Mouse (Mus musculus) adrenal gland, postnatal 25 days (tissue): Measurements from ENCODE around the gene Psmd3. TPM values are rescaled to one million over a fixed set of nuclear protein-coding genes. Genes with fewer than 3 reads are reported as not detected.
"Not testable (repeated sequence)": the region's sequence is repeated elsewhere in the genome, so short reads cannot be mapped to it uniquely, and the experiment has no call there.

Experiments used
- DNase-seq: peaks from one replicate; pipeline ENCODE4 v3.0.0; 2021; ENCODE audit warnings: mixed read lengths
- total RNA-seq: library from RNA; stranded (reverse); gene quantifications from 2 replicates; pipeline ENCODE4 v1.2.3, GENCODE M21; 2021

Psmd3 gene
- total RNA-seq, 1 experiment from 2014 or later: 134 TPM

DNA sequence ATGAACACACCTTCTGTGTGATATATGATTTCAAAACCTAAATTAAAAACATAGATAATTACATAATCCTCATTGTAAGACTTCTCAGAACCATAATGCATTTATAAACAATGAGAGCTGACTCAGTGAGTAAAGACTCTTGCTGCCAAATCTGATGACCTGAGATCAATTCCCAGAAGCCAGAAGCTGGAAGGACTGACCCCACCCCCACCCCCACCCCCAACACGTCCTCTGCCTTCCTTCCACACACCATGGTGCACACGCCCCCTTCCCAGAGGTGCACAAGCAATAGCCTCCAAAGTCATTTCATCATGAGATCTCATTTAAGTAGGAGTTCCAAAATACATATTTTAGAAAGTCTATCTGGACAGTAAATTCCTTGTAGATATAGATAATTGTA lies 38.4 kb downstream of the Psmd3 start:
- no peak for DNase-seq

DNA sequence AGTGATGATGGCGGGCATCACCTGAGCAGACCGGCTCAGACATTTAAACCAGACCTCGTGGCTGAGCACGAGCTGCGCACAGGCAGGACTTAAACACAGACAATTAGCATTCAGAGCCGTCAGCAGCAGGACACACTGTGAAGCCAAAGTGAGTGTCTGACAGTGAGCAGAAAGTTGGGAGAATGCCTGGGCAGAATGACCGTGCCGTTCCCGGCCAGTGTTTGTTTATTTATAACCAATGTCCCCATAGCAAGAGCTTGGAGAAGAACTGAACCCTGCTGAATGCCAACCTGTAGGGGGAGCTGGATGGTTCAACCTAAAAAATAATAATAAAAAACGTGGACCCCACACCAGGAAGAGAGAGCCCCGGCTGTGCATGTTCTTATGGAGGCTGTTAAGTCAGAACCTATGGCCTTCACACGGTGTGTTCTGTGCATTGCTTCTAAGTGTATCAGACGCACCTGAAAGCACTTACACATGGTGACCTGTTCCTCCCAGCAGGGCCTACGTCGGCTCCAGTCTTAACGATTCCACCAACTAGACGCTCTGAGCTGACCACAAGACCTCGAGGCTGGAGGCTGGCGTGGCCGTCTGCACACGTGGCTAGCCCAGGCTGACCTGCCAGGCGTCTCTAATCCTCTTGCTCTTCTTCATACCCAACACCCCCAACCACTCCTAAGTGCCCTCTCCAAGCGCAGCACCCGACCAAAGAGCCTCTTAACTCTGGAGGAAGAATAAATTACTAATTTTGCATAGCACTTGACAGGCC lies 39.3 kb downstream of the Psmd3 start:
- no peak for DNase-seq

DNA sequence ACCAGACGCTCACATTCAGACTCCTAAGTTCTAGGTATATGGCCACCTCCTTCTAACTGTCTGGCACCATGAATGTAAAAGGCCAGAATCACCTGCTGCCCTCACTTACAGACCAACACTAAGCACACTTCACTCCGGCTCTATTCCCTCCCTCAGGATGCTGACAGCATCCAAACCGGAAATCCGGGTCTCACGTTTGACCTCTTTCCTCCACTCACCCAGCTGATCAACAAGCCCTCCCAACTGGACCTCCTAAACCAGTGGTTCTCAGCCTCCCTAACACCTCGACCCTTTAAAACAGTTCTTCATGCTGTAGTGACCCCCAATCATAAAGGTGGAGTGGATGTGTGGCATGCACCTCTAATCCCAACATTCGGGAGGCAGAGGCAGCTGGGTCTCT lies 40.7 kb downstream of the Psmd3 start:
- no peak for DNase-seq

DNA sequence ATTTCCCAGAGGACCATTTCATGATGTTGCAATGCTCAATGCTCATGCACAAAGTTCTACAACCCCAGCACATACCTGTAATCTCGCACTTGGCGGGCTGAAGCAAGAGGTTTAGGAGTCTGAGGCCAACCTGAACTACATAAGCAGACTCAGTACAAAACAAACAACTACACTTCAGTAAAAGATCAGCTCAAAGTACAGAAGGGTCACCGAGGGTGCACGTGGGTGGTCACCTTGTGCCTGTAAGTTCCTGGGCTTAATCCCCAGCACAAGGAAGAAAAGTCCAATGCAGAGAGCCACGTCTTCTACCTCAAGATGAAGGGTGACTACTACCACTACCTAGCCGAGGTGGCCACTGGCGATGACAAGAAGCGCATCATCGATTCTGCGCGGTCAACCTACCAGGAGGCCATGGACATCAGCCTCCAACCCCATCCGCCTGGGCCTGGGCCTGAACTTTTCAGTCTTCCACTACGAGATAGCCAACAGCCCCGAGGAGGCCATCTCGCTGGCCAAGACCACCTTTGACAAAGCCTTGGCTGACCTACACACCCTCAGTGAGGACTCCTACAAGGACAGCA lies 43.7 kb downstream of the Psmd3 start:
- DNase-seq: no peak

GRCm38 (mm10) chr11:98729119-98729588 lies 46.8 kb downstream of the Psmd3 start, which contains the start of gene Med24:
Med24 (minus strand) TSS chr11:98729435.
- peak; percentile 73 for DNase-seq

- no peak for DNase-seq
Observed at GRCm38 (mm10) chr11:98730727-98731126, 48.4 kb downstream of the Psmd3 start.

DNA sequence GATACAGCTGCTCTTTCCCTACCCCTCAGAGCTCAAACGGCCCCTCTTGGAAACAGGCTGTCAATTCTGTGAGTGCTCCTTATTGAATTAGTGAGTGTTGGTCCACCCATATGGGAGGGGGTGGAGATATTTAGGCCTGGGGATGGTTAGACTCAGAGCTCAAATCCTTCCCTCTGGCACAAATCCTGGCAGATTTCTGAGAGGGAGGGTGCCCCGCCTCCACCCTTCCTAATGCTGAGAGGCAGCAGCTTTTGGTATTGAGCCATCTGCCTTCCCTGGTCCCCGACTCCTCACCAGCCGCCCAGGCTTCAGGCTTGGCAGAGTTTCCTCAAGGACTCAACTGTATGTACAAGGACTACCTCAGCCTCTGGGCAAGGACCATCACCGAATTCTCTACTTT lies 48.8 kb downstream of the Psmd3 start:
- DNase-seq: peak; percentile 50

- no peak for DNase-seq
Observed at GRCm38 (mm10) chr11:98734020-98734419, 51.7 kb downstream of the Psmd3 start.

DNA sequence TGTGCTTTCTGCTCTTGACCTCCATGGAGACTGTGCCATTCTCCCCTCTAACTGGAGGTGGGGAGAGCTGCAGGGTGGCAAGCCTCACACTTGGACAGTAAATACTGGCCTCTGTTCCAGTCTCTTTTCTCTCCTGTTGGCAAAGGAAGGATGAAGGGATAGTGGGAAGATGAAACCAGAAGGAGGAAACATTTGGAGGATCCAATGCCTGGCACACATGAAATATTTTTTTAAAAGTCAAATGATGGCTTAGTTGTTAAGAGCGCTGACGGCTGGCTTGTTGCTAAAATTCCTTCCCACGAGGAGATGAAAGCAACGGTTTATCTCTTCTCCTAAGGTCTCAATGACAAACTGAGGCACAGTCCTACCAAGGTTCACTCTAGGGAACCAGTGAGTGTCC lies 52.8 kb downstream of the Psmd3 start:
- DNase-seq: no peak

- DNase-seq: no peak
Observed at GRCm38 (mm10) chr11:98736176-98736575, 53.8 kb downstream of the Psmd3 start.

- DNase-seq: not testable (repeated sequence)
Observed at GRCm38 (mm10) chr11:98737220-98737619, 54.9 kb downstream of the Psmd3 start.

DNA sequence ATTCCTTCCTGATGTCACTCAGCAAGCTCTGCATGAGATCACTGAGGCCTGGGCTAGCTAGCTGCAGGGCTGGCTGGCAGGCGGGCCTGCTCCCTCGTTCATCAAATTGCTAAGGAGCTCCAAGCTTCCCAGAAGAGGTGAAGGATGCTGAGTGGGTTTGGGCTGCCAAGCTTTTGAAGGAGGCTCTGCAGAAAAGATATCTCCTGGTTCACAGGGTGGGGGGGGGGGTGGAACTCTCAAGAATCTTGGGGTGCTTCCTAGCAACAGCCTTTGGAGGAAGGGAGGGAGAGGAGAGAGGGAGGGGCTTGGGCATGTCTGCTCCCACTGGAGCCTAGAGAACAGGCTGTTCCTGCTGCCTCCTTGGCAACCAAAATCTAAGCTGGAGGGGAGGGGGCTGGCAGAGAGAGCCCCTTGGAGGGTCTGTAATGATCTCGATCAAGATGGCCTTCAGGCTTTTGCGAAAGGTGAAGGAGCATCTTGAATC lies 56.1 kb downstream of the Psmd3 start:
- DNase-seq: no peak

- no peak for DNase-seq
Observed at GRCm38 (mm10) chr11:98738925-98739324, 56.6 kb downstream of the Psmd3 start.

GRCm38 (mm10) chr11:98740026-98740392 lies 57.7 kb downstream of the Psmd3 start:
- DNase-seq: no peak

- peak; percentile 71 for DNase-seq
Observed at GRCm38 (mm10) chr11:98740393-98741050, 58.2 kb downstream of the Psmd3 start, which contains the start of gene Thra. Thra (plus strand) TSS chr11:98740638.

DNA sequence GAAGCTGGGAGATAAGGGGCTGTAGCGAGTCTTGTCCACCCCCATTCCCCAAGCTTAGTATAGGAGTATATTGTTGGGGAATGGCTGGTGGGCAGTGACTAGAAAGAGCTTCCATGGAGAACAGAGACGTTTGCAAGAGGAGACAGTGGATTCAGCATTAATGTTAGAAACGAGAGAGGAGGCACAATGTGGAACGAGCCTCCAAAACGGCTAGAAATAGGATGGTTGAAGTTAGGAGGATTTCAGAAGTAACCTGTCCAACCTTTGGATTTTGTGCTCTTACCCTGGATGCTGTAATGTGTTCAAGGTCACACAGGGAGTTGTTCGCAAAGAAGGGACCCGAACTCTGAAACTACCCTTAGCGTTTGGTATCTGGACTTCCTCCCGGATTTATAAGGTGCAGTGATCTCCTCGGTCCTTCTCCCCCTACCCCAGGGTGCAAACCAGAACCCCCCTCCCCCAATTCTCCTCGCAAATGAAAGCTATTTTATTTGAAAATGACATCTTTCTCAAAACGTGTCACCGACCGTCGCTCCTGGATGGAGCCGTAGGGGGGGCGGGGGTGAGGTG lies 58.8 kb downstream of the Psmd3 start:
- DNase-seq: no peak

DNA sequence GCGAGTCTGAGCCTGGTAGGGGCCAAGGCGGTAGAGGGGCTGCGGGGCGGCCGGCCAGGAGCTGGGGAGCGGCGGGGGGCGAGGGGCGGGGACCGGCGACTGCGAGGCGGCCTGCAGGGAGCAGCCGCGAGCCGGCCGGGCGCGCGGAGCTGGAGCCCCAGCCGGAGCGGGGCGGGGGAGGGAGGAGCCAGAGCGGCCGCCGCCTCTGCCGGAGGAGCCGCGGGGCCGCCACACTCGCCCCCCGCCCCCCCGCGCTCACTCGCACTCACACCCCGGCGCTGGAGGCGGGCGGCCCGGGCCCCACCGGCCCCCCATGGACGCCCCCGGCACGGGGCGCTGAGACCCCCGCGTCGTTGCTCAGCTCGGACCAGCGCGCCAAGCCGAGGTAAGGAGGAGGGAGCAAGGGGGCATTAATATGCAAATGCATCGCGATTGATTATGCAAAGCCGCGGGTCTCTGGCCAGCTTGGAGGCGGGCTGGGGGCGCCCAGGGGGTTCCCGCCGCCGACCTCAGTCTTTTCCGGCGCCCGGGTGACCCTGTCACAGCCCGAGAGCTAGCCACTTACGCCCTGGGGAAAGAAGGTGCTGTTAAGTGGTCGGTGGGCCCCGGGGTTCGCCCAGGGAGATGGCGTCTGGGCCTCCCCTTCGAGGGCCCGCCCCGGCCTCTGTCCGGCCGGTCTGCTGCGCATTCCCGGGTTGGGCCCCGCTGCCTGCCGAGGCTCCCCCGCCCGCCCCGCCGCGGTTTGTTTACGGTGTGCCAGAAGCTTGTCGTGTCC lies 59.5 kb downstream of the Psmd3 start:
- peak; percentile 87 for DNase-seq

- no peak for DNase-seq
Observed at GRCm38 (mm10) chr11:98742397-98743291, 60.3 kb downstream of the Psmd3 start.

- no peak for DNase-seq
Observed at GRCm38 (mm10) chr11:98743655-98744345, 61.4 kb downstream of the Psmd3 start.

DNA sequence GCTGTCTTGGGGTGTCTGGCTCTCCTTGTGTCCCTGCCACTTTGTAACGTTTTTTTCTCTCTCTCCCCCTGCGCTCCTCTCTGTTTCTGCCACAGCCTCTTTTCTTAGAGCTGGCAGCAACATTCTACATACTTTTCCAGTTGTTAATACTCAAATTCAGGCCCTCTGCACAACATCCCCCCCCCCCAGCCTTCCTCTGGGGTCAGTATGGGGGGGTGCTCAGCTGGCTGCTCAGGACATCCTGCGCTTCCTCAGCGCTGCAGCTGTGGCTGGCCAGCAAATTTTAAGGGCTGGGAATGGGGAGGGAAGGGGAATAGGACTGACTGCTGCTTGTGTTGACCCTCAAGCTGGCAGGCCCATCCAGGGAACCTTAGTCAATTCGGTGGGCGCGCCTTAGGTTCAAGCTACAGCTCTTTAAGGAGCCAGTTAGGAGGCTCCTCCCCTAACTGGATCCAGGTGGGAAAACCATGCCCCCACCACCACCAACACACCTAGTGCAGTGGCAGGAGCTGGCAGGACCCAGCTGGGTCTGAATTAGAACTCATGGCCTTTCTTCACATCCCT lies 62.2 kb downstream of the Psmd3 start:
- no peak for DNase-seq
